Mouse (Mus musculus) spleen, postnatal 14 days (tissue): ENCODE results near the gene Cald1.
A peak's percentile ranks its signal among the peaks of the same experiment; 100 is the strongest.

ENCODE experiments used
- DNase-seq, 2 experiments: peaks; one replicate each; pipeline ENCODE4 v3.0.0; 2021 to 2022; ENCODE audit warnings: low spot score in 2 of 2

Gene Cald1

GRCm38 (mm10) chr6:34598121-34599065 lies at the start of gene Cald1:
Cald1 (plus strand) TSS chr6:34598500.
- DNase-seq = no peak

GRCm38 (mm10) chr6:34549017-34549416 lies 49.3 kb upstream of the Cald1 start:
- peak; percentile 15 to 48 for DNase-seq

- DNase-seq = no peak
Measured at GRCm38 (mm10) chr6:34552489-34553157, 45.7 kb upstream of the Cald1 start.

- DNase-seq = no peak
Measured at GRCm38 (mm10) chr6:34554291-34554997, 43.9 kb upstream of the Cald1 start.

GRCm38 (mm10) chr6:34559521-34559920 lies 38.8 kb upstream of the Cald1 start:
- no peak for DNase-seq

- no peak for DNase-seq
Measured at GRCm38 (mm10) chr6:34565176-34565880, 33.0 kb upstream of the Cald1 start.

- DNase-seq = no peak
Measured at GRCm38 (mm10) chr6:34567298-34567697, 31.0 kb upstream of the Cald1 start.

GRCm38 (mm10) chr6:34579504-34580068 lies 18.7 kb upstream of the Cald1 start:
- DNase-seq = no peak

GRCm38 (mm10) chr6:34583365-34583764 lies 14.9 kb upstream of the Cald1 start:
- DNase-seq = no peak

GRCm38 (mm10) chr6:34588066-34588465 lies 10.2 kb upstream of the Cald1 start:
- DNase-seq = no peak

GRCm38 (mm10) chr6:34590716-34591115 lies 7.6 kb upstream of the Cald1 start:
- no peak for DNase-seq

GRCm38 (mm10) chr6:34593353-34593752 lies 4.9 kb upstream of the Cald1 start:
- no peak for DNase-seq

- no peak for DNase-seq
Measured at GRCm38 (mm10) chr6:34597316-34597715, 984 bp upstream of the Cald1 start.

- no peak for DNase-seq
Measured at GRCm38 (mm10) chr6:34599171-34599570, 871 bp downstream of the Cald1 start.

- DNase-seq = no peak
Measured at GRCm38 (mm10) chr6:34599631-34600111, 1.4 kb downstream of the Cald1 start.

- DNase-seq = no peak
Measured at GRCm38 (mm10) chr6:34600850-34601249, 2.5 kb downstream of the Cald1 start.

- no peak for DNase-seq
Measured at GRCm38 (mm10) chr6:34602091-34602490, 3.8 kb downstream of the Cald1 start.

- DNase-seq = no peak
Measured at GRCm38 (mm10) chr6:34606407-34606806, 8.1 kb downstream of the Cald1 start.

GRCm38 (mm10) chr6:34608603-34609002 lies 10.3 kb downstream of the Cald1 start:
- no peak for DNase-seq

GRCm38 (mm10) chr6:34609892-34610829 lies 11.9 kb downstream of the Cald1 start:
- DNase-seq = no peak
